Mouse (Mus musculus): ENCODE measurements around the gene Zfp882.

DNA sequence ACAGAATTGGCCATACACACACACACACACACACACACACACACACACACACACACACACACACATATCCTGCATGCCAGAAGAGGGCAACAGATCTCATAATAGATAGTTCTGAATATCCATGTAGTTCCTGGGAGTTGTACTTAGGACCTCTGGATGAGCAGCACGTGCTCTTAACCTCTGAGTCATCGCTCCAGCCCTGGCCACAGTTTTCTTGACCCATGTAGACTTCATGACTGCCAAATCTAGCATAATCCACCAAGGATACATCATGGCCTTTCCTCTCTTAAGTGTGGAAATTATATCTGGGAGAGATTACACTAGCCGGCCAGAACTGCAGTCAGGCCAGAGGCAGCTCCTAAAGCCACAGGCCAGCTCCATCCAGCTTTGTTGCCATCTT is 18.1 kb downstream of the Zfp882 start:
- TF ChIP-seq CTCF (IDR thresholded peaks at IDR 0.05; ENCODE audit: extremely low read depth, insufficient read length, insufficient replicate concordance, low read depth, low read length) (no peak), POLR2A (IDR thresholded peaks at IDR 0.05; ENCODE audit: low read depth, low read length) (no peak)

All from small intestine, adult 2 months (tissue).